Mouse (Mus musculus) retina, embryonic 14.5 days (tissue): ENCODE data around the gene Ddr1.

Source experiments
- DNase-seq: peaks from one replicate; pipeline ENCODE4 v3.0.0-alpha.2; 2015; ENCODE audit warnings: low spot score

Ddr1 gene

DNA sequence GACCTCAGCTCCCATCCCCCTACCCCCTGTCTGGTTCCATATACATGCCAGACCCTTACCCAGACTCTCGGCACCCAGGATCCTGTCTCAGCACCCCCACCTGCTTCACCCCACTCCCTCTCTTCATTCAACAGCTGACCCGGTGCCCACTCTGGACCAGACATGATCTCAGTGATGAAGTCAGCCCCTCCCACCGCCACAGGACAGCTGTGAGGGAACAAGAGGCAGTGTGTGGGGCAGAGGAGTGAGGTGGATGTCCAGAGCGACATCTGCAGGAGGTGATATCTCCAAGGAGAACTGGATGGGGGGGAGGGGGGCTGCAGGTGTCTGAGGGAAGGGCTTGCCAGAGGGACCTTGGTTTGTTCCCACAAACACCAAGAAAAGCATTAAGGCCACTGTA is 12.6 kb downstream of the Ddr1 start:
- no peak for DNase-seq

DNA sequence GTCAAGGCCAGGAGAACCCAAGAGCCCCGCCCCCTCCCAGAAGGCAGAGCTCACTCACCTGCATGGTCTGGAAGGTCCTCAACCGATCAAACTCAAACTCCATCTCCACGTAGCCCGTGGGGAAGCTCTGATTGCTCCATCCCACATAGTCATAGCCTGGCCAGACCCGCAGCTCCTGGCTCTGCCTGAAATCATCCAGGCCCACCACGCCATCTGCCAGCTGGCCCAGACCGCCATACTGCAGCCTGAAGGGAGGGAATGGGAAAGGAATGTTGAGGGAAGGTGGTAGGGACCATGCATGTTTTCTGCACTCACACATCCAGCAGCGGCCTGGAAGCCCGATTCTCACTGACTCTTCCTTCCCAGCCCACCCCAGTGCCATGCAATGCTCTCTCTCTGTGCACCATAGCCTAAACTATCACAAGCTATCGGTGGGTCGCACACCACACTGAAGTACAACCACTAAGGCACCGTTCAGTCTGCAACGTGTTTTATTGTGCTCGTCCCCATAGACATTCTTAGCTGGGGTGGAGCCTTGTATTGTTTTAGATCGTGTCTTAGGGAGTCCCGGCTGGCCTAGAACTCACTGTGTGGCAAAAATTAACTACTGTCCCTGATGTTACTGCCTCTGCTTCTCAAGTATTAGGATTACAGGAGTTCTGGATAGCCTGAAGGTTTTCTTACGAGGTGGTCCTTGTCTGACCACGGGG is 14.3 kb downstream of the Ddr1 start:
- DNase-seq = no peak

DNA sequence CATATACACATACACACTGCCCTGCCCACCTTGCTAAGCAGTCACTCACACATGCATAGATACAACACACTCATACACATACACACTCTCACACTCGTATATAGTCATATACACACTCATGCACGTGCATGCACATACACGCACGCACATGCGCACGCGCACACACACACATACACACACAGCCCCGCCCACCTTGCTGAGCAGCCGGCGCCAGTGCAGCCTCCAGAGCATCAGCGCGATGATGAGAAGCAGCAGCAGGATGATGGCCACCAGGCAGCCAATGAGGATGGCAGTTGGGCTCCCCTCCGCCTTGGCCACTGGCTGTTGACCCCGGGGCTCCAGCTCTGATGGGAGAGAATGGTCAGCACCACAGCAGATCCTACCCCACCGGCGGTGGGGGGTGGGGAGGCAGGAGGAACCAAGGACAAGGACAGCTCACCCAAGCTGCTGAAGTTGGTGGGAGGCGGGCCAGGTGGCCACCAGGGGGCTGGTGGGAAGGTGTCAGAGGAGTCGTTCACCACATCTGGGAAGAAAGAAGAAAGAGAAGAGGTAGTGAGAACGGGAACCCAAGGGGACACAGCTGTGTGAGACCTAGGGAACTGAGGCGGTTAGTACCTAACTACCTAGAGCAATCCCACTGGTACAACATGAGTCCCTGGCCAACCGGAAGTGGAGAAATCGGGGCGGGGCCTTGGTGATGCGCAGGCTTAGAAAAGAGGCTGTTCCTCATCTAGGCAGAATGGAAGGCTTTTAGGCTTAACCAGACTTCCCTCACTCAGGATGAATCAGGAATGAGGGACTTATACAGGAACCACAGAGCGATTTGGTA is 15.9 kb downstream of the Ddr1 start:
- DNase-seq = no peak

DNA sequence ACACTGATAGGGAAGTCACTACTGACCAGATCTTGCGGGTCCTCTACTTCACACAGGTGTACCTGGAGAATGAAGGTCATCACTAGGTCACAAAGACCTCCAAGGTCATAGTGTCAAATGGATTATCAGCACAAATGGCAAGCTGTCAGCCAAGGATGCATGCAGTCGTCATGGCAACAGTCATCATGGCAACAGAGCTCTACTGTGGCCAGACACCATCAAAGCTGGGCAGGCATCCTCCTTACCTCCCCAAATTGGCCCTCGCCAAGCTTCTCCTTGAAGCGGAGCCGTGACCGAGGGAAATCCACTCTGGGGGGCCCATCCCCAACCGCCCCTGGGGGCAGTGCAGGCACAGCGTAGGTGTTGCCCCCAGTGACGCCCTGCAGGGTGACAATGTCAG is 19.4 kb downstream of the Ddr1 start:
- peak; percentile 36 for DNase-seq

DNA sequence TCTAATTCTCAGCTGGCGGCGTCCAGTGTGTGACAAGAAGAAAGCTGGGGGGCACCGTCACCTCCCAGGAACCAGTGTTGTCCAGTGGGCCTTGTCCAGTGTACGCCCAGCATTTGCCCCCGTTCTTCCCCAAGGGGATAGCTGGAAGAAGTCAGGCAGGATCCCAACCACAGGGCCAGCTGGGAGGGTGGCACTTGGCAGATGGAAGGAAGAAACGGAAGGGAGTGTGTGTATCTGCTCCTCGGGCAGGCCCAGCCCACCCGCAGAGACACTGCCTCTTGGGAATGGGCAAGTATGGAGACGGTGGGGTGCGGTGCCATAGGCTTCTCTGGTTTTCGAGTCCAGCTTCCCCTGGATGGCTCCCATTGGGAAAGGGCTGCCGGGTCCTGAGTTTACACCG is 22.4 kb downstream of the Ddr1 start:
- no peak for DNase-seq

DNA sequence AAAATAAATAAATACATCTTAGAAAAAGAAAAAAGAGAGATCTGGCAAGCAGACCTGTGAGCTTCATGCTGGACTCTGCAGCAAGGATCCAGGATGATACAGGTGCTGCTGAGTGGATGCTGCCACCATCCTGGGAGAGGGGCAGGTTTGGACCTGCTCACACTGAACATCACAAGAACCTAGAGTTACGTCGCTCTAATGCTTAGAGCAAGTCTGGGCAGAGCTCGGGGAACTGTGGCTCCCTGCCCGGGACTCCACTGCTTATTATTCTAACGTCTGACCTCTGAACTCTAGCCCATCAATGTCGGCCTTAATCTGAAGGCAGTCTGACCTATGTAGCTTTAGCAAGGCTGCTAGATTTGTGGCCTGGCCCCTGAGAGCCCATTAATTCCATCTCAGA is 23.8 kb downstream of the Ddr1 start:
- no peak for DNase-seq

DNA sequence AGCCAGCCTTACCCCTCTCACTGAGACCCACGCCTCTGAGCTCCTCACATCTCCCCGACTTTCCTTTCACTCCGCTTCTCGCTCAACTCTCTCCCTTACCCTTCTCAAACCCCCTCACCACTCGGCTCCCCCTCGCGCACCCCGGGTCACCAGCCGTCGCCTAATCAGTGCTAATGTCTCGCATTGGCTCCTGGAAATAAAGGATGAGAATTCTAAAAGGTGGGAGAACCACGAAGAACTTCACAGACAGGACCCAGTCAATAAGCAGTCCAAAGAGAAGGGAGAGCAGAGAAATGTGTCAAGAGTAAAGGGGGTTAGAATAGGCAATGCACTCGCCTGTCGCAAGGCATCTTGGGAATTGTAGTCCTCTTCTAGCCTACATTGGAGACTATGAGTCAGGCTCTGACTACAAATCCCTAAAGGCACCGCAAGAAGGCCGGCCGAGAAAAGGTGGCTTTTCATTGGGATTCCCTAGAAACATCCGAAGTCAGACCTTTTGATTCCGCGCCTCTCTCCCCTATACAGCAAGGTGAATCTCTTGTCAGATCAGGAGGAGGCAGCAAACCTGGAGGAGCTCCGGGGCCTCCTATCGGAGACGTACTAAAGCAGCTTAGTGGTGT is 30.9 kb downstream of the Ddr1 start, which contains the start of gene Gtf2h4:
Gene Gtf2h4 (minus strand): TSS at position 324 of the 620 bp plus-strand sequence.
- peak; percentile 96 for DNase-seq

DNA sequence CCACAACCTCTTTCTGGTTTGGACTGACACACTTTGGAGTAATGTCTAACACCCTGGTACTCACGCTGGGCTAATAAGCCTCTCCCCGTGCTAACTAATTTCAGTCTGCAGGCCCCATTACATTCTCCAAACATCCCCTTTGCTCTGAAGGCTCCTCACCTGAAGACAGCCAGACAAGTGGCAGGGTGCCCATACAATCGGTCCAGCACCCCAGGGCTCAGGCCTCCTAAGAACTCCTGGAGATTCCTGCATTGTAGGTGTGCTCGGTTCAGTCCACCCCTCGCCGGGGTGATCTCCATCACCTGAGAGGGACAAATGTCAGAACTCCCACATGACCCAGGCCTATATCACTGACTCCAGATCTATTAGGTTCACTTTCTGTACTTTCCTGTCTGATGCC is 31.9 kb downstream of the Ddr1 start:
- DNase-seq = no peak

DNA sequence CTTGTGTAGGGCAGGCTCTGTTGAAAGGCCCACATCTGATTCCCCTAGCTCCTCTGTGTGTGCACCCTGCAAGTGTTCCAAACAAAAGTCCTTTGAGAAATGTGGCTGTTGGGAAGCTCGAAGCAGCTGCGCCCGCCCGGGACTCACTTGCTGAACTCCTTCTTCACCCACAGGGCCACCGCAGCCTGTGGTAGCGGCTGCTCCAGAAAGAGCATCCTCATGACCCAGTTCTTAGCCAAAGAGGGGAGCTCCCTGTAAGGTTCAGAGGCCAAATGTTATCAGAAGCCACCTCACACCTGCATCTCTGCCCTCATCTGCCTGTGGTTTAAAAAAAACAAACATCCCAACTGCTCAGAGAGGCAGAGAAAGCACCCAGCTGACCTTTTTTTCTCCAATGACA is 32.6 kb downstream of the Ddr1 start:
- DNase-seq = no peak

DNA sequence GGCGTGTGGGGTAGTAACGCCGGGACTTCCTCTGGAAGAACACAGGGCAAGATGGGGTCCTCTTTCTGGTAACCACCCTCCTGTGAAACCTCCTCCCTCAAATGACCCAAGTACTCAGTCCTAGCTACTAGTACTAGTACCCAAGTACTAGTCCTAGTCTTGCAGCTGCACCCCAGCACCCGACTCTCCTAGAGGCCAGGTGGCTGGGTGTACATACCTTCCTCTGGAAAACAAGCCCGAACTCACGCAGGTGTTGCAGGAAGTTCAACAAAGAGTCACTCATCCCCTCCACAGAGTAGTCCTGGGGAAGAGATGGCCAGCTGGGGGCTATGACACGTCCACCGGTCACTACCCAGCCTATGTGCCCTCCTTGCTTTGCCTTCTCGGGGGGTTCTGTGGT is 34.7 kb downstream of the Ddr1 start:
- no peak for DNase-seq

DNA sequence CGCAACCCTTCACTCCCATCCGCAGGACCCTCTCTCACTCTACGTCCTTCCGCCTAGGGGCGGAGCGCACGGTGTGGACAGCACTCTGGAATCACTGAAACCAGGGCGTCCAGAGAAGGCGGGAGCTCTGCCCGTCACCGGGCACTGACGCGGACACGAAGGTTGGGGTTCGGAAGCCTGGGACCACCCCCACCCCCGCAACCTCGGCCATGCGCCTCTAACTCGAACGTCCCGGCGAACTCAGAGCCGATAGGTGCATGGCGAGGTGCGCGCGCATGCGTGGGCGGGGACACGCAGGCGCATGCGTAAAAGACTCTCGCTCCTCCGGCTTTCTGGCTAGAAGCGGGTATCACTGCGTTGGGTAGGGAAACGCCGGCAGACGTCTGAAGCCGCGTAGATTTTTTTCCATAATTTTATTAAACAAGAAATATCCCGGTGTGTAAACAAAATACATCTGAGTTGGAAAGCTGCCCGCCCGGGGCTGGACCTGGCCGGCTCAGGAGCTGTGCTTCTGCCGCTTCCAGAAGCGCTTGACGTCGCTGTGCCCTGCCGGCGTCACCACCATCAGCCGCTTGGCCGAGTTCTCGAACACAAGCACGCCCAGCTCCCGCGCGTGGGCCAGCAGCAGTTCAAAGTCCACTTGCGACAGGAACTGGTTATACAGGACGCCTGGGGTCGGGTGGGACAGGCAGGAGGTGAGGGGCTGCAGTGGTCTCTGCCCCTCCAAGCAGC is 36.9 kb downstream of the Ddr1 start, which contains the start of gene Vars2:
Gene Vars2 (minus strand): TSS at position 259 of the 732 bp plus-strand sequence.
- DNase-seq = peak; percentile 98

DNA sequence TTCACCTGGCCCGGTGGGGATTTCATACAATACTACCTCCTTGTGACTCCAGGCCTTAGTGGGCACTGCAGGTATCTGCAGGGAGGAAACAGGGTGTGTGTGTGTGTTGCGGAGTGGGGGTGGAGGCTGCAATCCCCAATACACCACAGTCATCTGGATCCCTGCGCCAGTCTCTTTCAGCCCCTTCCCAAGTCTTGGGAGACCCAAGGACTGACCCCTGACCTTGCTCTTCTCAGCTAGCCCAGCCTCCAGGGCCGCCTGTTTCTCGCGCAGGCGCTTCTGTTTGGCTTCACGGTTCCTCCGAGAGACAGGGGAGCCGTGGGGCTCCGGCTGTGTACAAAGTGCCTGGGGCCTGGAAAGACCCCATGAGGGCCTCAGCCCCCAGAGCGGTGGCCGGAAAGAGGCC is 37.6 kb downstream of the Ddr1 start:
- DNase-seq = peak; percentile 64

DNA sequence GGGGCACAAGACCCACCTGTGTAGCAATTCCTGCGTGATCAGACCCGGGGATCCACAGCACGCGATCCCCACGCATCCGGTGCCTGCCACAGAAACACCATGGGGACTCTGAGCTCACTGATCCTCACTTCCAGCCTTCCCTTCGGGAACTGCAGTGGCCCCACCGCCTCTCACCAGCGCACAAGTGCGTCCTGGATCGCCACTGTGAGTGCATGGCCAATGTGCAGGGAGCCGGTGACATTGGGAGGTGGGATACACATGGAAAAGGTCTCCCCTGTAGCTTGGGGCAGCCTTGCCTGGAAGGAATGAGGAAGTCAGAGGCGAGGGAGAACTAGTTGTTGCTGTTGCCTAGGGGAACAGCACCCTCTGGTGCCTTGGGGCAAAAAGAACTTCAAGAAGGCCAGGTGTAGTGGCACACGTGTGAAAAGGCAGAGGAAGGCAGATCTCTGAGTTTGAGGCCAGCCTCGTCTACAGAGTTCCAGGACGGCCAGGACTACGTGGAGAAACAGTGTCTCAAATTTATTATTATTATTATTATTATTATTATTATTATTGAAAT is 38.4 kb downstream of the Ddr1 start:
- DNase-seq = no peak

DNA sequence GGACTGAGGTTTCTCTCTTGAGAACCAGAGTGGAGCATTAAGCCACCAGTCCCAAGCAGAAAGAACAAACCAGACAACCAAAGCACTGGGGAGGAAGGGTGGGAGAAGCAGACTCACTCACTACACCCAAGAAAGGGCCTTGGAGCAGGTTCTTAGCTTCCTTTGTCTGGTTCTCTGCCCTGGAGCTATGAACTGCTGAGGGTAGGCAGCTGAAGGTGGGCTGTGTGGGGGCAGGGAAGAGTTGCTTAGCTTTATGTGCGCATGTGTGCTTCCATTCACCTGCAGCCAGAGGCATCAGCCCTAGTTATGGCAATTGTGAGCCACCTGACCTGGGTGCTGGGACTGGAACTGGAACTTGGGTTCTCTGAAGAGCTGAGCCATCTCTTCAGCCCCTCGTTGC is 51.3 kb downstream of the Ddr1 start:
- no peak for DNase-seq

DNA sequence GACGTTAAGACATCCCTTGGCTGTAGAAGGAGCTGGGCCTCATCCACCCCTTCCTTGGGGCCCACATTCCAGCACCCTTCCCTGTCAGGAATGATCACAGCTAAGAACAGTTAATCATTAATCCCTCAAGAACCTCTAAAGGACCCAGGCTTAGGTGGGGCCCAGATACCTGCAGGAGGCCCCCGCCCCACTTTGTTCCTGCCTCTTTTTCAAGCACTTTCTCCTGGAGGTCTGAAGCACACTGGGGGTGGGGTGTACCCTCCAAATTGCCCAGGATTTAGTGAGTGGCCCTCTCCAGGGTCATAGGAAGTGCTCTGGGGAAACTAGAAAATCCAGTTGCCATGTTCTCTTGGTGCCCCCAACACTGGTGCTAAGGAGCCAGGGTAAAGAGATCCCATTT is 55.0 kb downstream of the Ddr1 start:
- DNase-seq = no peak

DNA sequence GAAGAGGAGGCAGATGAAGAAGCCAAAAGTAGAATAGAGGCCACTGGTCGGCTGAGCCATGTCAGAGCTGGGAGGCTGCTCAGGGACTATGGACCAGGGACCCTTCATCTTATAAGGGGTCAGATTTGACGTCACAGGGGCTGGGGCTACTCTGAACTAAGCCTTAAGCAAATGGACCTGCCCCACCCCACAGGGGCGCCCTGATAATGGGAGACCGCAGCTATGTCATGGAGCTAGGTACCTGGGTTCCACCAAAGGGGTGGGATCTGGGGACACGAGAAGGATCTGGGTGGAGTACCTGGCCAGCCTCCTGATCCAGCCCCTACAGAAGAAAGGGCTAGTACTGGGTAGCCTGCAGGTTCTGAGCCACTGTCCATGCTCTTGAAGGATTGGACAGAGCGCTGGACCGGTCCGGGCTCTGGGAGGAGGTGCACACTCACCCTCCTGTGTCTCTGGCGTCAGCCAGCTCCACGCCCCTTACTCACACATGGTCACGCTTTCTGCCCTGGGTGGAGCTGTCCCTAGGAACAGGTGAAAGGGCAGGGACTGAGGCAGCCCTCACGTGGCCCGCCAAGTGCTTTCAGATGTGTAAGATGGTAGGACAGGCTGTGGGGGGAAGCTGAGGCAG is 60.7 kb downstream of the Ddr1 start, which contains the start of gene Mucl3:
Gene Mucl3 (minus strand): TSS at position 87 of the 628 bp plus-strand sequence.
- DNase-seq = no peak

DNA sequence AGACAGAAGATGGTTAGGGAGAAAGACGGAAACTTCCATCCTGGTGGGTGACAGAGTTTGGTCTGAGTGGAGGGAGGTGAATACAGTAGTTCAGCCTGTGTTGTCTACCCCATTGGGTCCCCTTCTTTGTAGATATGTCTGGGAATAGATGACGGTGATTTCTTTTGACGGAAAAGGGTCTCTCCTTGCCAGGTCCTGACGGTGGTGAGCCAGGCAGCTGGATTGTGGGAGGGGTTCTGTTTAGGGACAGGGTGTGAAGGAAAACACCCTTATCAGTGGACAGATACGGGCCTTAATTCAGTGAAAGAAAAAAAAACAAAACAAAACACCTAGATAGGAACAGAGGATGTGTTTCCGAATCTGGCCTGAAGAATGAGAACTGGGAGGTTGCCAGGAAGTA is 65.1 kb downstream of the Ddr1 start:
- DNase-seq = no peak

DNA sequence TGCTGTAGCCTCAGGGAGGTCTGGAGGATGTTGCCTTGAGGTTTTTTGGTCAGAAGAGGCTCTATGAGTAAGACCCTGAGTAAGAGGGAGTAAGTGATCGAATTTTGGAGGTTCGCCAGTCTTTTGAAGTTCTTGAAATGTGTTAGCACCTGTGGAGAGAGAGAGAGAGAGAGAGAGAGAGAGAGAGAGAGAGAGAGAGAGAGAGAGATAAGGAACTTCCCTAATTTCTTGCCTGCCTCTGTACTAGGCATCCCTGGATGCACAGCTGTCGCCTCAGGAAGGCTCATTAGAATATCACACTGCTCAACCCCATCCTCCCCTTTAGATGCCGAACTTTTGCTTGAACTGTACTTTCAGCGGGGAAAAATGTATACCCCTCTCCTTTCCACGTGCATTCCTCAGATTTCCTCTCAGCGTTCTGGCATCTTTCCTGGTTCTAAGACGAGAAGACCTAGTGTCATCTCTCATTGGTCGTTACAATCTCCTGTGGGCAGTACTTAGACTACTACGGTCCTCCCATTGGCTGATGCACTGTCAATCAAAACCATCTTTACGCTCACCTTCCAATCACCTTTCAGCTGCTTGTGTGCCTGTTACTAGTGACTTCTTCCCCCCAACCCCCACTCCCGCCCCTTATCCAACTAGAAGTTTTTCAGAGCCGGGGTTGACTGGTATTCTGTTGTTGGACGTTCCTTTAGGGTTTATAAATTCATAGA is 65.8 kb downstream of the Ddr1 start:
- peak; percentile 69 for DNase-seq

DNA sequence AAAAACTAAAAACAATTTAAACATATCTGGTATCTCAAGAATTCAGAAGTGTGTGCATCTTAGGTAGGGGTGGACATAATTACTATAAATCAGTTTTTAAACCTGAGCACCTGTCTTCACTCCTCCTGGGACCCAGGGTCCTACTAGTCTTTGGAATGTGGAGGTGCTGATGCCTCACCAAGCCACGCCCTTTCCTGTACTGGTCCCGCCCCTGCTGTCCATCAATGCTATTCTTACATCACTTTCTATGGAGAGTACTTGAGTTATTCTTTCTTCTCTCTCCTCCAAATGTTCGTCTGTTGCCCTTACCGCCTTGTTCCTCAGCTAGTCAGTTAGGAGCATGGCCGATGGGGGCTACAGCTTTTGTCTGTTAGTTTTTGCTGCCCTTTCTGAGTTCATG is 68.1 kb downstream of the Ddr1 start:
- DNase-seq = peak; percentile 44

DNA sequence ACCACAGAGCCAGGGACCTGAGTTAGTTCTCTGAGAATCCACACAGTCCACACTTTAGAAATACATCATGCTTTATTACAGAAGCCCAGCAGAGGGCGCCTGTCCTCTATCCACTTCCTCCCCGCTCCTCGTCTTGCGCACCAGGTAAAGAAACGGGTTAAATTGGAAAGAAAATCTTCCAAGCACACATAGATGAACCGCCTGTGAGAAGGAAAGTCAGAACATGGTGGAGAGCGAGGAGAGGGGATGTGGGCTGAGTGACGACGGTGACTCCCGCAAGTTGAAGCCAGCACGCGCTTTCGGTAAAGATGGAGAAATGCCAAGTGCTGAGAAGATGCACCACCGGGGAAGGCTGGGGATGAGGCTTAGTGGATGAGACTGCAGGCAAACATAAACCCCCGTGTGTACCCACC is 68.7 kb downstream of the Ddr1 start:
- peak; percentile 93 for DNase-seq

DNA sequence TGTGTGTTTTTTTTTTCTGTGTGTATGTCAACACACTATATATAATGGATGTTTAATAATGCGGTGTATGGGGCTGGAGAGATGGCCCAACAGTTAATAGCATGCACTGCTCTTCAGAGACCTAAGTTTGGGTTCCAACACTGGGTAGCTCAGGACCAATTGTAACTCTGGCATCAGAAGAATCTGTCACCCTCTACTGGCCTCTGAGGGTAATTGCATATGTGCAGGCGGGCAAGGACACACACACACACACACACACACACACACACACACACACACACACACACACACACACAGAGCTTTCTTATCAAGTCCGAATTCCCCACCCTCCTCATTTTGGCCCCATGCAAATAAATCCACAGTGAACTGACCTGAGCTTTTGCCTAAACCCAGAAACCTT is 69.2 kb downstream of the Ddr1 start:
- peak; percentile 14 for DNase-seq
